Mouse (Mus musculus) layer of hippocampus, adult 11-12 months (tissue): ENCODE data around the gene Tnfrsf11a.
"Not testable (repeated sequence)": the region's sequence is repeated elsewhere in the genome, so short reads cannot be mapped to it uniquely, and the experiment has no call there.

Experiments
- DNase-seq: peaks from one replicate; pipeline ENCODE4 v3.0.0; 2022; ENCODE audit warnings: low spot score

Tnfrsf11a gene

DNA sequence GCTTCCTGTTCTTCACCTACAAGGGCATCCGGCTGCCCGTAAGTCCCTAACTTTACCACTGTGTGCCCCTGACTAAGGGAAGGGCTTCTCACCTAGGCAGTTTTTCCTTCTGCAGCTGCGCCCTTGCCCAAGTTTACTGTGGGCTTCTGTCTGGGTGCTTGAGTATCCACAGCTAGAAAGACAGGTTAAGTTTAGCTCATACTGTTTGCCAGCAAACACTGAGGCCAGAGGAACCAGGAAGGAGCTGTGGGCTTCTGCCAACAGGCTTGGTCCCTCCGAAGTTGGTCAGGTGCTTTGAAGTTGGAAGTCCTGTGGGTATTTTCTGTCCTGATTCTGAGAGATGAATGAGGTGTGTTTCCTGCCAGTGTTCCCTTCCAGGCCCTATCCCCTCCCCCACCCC is 4.6 kb downstream of the Tnfrsf11a start:
- DNase-seq = no peak

DNA sequence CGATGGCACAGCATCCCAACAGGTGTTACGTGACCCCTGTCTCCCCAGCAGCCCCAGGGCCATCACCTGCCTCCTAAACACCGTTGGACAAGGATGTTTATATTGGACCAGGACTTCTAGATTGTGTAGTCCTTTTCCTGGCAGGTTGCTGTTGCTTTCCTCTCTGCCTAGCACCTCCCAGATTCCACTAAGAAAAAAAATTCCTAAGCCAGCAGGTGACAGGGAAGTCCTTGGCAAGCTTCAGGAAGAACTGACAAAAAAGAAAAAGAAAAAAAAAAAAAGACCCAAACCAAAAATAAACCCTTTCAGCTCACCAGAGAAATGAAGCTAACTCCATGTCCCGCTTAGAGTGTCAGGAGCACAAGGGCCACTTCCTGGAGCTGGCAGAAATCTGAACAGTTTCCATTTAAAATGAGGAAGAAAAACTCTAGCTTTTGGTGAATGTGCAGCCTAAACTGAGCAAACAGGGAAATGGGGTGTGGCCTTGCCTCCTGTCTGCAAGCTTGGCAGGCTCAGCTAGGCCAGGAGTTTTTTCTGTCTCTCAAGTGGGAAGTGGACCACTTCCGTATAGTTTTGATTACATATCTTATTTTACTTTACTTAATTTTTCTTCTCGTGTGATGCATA is 6.3 kb downstream of the Tnfrsf11a start:
- DNase-seq = peak; percentile 37

DNA sequence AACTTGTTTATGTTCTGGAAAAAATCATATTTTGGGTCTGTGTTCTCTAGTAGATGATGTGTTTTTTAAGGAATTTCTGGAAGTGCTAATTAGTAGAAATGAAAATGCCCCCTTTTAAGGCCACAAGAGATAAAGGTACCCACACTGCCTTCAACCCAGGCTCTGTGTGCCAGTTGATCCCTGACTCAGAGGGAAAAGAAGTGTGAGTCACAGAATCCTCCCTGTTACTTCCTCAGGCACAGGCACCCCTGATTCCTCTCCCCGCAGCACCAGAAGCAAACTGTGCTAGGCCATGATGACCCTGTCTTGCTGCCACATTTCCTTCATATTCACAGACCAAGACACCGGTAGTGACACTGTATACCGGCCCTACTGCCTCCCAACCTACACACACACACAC is 9.6 kb downstream of the Tnfrsf11a start:
- DNase-seq = no peak

DNA sequence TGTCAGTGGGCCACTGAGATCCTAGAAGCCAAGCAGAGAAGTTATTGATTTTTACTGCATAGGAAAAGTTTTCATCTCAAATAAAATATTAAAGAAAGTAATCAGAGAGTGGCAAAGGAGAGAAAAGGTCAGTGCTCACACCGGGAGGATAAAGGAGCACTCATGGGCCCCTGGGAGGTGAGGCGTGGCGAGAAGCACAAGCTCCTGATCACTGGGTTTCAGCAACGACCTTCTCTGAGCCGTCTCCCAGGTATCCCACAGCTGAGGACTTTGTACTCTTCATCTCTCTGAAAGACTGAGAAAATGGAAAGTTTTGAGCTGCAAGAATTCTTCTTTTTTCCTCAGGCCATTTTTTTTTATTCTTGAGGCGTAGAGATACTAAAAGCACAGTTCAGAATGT is 14.2 kb downstream of the Tnfrsf11a start:
- DNase-seq = no peak

DNA sequence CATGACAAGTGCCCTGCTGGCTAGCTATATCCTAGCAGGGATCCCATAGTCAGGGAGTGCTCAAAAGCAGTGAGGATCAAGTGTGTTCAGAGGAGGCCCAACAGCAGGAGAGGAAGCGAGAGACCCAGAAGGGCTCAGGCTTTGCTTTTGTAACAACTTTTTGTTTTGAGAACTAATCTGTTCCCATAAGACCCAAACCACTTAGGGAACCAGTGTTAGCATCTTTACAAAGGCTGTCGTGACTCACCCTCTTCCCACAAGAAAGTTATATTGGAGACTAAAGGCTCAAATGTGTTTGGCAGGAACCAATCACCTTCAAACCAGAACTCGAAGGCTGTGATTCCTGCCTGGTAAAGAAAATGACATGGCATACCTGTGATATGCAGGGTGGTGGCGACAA is 15.2 kb downstream of the Tnfrsf11a start:
- DNase-seq = no peak

DNA sequence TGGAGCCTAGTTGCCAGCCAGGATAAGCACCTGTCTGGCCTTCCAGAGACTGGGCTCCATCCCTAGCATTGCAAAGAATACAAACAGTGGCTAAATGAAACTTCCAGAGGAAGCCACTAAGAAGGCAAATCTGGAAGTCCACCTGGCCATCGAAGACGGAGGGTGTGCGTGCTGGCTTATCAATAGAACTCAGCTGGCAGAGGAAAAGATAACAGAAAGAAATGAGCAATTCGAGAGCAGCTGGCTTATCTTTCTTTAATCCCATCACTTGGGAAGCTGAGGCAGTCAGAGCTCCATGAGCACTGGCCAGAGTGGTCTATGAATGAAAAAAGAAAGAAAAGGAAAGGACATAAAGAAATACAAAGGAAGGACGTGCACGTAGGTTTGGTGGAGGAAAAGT is 20.1 kb downstream of the Tnfrsf11a start:
- DNase-seq = no peak

DNA sequence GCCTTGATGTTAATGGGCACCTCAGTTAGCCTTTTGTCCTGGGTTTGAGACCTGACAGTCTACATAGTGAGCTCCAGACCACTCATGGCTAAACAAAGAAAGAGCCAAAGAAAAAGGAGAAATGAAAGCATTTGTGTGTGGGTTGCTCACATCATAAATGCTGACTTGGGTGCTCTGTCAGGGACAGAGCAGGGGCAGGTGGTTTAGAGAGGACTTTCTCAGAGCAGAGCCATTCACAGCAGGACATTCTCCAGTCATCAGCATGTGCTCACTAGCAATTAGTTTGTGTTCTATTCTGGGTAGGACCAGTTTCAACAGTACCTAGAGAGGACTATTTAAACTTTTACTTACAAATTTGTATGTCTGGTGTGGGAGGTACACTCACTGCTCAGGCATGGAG is 20.7 kb downstream of the Tnfrsf11a start:
- DNase-seq = no peak

DNA sequence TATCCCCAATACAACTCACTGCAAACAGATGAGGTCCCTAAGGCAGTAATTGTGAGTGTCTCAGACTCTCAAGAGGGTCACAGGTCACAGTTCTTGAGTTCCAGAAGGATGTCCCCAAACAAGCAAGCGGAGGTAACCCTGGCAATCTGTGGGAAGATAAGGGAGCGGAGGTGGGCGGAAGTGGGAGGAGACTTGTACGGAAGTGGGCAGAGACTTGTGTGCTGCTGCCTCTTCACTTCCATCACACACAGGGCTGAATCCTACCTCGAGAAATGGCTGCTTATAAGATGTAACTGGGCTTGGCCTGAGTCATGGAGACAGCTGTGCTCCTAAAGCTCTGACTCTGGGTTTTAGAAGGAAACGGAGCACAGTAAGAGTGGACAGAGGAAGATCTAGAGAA is 22.4 kb downstream of the Tnfrsf11a start:
- no peak for DNase-seq

DNA sequence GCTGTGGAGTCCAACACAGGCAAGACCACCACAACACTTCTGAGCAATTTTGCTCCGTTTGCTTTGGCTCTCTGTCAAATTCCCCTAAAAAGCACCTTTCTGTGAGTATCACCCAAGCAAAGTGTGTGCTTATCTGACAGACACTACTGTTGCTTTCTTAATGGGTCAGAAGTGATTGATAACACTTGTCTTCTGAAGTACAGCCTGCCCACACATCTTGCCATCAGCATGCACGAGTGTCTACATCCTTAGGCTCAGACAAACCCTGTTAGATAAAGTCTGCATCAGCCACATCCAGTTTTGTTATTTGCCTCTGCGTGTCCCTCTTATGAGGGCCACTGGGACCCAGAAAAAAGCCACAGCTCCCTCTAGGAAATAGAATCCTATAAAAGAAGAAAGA is 23.8 kb downstream of the Tnfrsf11a start:
- DNase-seq = no peak

DNA sequence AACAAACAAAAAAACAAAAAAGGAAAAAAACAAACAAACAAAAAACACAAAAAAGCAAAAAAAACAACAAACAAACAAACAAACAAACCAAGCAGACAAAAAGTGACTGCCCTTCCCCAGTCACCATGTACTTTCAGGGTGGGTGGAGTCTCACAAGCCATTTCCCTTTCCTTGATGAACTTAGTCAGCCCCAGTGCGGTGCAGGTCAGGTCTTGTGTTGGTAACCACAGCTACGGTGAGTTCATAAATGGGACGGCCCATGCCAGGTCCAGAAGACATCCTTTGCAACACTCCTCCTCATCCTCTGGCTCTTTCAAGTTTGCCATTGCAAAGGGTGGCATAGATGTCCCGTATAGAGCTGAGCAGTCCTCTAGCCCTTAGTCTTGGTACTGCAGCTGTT is 25.0 kb downstream of the Tnfrsf11a start:
- DNase-seq = no peak

DNA sequence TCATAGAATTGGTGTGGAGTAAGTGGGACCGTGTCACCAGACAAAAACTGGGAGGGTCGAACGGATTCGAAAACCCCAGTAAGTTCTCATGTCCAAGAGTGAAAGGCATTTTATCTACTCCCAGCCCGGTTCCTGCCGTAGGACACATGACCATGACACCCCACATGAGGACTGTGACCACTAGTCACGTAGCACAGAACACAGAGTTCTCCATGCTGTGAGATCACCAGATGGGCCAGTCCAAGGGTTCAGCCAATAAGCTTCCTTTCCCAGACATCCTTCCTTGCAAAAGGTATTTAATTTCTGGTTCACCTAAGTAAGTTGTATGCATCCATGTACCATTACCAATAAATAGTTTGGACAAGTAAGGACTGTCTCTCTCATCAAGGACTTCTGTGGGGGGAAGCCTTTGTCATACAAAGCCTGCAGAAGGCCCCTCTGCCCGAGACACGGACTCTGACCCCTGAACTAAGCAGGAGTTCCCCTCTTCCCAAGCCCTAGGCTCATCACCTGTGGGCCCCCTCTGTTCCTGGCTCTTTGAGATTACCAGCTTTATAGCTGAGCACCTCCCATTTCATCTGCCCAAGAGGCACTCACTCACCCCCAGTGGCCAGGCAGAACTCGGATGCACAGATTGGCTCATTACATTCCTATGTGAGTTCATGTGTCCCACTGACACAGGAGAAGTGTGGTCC is 26.7 kb downstream of the Tnfrsf11a start:
- DNase-seq = no peak

DNA sequence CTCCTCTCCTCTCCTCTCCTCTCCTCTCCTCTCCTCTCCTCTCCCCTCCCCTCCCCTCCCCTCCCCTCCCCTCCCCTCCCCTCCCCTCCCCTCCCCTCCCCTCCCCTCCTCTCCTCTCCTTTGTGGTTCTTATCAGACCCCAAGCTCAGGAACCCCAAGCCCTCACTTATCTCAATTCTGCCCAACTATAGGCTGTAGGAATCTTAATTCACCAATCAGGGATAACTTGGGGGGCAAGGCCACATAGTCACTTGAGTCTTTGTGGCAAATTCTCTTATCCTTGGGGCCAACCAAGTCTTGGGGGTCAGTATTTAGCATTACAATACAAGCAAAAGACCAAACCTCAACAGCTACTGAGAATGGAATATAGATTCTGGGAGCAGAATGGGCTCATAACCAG is 31.5 kb downstream of the Tnfrsf11a start:
- not testable (repeated sequence) for DNase-seq

DNA sequence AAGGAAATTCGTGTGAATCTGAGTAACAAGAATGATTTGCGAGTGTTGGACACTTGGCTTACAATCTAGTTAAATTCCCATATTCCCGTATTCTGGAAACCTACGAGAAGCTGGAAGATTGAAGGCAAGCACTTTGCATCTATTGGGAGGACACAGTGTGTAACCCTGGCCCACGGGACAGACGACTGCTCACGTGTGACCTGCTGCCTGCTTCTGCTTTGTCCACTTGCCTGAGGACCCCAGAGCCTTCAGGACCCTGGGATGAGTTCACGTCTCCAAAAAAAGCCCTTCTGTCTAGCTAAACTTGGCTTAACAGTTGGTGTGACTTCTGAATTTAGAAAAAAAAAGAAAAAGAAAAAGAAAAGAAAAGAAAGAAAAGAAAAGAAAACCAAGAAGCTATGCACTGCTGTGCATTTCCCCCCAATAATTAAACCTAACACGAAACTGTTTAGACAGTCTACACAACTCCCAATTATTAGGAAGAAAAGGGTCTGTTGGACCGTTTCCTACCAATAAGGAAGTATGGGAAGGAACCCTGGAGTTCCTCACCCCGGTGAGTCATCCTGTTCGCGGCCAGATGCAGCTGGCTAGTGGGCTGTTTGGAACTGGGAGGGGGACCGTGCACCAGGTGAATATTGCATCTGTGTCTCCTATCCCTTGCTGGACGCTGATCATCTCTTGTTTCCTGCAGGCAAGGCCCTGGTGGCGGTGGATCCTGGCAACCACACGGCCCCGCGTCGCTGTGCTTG is 32.6 kb downstream of the Tnfrsf11a start:
- DNase-seq = no peak

DNA sequence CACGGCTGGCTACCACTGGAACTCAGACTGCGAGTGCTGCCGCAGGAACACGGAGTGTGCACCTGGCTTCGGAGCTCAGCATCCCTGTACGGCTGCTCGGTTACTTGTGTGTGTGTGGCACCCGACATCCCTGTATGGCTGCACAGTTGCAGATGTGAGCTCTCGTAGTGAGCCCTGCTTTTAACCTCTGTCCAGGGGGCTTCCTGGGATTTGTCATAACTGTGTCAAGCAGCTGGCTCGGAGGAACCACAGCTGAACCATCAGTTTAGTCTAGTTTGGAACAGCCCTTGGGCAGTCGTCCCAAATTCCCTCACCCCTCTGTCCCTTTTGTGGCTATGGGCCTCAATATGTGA is 33.2 kb downstream of the Tnfrsf11a start:
- DNase-seq = no peak

DNA sequence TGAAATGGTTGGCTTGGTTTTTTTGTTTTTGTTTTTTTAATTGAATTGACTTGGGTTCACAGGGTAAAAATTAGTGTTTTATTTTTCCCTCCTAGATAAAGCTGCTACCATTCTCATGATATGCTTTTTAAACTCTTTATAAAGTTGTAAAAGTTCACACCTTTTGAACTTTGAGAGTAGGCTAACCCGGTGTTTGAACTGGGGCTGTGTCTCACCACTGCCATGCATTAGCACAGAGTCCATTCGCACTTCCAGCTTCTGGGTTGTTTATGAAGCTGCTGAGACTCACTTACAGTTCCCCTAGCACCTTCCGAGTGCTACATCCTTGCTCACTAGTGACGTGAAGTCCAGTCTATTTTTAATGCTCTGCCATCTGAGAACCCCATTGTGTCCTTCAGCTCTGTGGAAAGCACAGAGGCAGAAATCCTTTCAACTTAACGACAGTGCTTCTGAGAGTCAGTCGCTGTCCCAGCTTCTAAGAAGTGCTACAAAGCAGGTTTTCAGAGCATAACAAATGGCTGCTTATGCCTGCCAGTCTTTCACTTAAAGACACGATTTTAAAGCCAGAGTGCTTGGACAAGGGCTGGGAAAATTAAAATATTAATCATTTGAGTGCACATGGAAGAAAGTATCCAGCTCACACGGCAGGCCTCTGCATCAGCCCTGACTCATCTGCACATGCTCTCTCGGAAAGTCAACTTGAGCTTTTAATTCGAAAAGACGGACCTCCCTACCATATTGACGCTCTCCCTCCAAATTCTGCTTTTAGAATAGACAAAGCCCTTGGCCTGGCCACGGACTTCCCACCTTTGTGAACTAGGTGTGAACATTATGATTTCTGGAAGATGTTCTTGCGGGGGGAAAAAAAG is 34.1 kb downstream of the Tnfrsf11a start:
- no peak for DNase-seq

DNA sequence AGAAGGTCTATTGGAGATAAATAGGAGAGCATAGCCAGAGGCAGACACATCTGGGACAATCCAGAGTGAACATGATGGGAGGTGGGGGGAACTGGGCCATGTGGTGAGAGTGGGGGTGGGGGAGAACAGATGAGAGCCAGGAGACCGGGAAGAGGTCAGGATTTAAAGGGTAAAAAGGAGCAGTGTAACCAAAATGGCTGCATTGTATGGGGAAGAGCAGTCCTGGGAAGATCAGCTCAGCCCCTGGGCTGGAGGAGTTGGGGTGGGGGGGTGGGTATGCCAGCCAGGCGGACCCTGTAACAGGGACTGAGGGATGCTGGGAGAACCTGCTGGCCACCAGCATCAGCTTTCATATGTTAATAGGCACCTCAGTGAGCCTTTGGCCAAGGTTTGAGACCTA is 34.8 kb downstream of the Tnfrsf11a start:
- no peak for DNase-seq

DNA sequence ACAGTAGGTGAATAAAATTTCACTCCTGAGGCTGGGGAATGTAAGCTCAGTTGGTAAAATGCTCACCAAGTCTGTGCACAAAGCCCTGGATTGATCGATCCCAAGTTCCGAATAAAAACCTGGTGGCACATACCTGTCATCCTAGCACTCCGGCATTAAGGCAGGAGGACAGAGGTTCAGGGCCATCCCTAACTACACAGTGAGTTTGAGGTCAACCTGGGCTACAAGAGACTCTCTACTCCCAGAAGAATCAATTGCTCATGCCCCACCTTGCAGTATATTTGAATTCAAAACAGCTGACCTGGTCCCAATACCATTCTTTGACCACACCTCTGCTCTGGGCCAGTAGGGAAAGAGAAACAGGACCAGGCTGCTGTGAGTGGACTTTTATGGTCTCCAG is 35.2 kb downstream of the Tnfrsf11a start:
- DNase-seq = no peak

DNA sequence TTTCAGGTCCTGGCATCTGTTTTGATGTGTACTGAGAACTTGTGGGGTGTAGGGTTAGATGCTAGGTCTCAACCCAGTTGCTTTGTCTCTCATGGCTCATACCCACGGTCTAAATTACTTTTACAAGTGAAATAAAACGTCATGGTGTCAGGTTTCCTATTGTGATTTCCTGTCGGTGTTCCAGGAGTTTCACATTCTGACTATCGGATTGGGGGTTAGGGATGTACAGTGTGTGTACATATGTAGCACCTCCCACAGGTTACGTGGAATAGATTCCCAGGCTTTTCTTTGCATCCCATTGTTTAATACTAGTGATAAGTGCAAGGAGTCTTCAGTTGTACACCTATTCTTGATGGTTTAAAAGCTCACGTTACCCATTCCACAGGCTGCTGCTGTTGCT is 38.5 kb downstream of the Tnfrsf11a start:
- DNase-seq = no peak

DNA sequence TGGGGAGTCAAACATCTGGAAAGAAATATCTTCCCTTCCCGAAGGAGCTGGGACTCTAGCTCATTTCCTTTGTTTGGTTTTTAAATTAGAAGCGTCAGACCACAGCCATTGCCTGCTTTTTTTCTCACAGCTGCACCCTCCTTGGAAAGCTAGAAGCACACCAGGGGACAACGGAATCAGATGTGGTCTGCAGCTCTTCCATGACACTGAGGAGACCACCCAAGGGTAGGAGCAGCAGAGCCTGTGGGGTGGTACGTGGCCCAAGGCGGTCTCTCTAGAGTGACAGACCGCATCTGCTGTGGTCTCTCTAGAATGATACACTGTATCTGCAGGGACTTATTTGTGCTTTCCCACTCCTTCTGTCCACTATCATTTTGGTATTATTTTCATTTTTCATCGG is 39.2 kb downstream of the Tnfrsf11a start:
- DNase-seq = no peak

DNA sequence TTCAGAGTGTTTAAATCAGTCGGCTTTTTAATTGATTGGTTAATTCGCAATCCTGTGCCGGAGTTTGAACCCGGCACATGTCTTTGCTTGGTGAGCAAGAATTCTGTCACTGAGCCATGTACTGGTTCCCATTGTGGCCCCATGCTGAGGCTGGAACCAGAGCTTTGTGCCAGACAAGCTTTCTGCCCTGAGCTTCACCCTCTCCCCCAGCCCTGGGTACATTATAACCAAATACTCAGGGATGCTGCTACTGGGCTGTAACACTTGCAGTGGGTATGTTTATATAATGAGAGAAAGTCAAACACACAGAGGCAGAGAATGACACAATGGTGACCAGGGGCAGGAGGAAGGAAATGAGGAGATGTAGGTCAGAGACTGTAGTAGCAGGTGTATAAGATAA is 43.8 kb downstream of the Tnfrsf11a start:
- no peak for DNase-seq

DNA sequence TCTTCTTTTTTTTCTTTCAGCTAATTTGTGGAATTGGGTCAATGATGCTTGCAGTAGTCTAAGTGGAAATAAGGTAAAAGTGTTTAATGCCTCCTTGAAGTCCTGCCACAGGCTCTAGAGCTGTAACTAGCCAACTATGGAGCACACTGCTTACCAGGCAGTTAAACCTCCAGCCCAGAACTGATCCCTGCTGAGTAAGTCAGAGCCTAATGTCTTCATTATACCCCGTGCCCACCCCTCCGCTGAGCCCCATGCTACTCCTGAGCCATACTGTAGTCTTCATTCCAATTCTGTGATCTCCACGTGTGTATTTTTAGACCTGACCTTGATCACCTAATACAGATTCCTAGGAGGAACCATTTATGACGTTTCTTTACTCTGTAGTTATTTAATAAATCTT is 44.5 kb downstream of the Tnfrsf11a start:
- DNase-seq = no peak

DNA sequence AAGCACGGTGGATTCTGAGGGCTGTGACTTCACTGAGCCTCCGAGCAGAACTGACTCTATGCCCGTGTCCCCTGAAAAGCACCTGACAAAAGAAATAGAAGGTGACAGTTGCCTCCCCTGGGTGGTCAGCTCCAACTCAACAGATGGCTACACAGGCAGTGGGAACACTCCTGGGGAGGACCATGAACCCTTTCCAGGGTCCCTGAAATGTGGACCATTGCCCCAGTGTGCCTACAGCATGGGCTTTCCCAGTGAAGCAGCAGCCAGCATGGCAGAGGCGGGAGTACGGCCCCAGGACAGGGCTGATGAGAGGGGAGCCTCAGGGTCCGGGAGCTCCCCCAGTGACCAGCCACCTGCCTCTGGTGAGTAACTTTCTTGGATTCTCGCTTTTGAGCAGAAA is 46.9 kb downstream of the Tnfrsf11a start:
- DNase-seq = no peak
